Mouse (Mus musculus) 416B (cell line): ENCODE results near the gene Scgb1b3.

Source experiments
- DNase-seq: peaks from one replicate; pipeline ENCODE4 v3.0.0; 2011; ENCODE audit warnings: low read depth

Gene Scgb1b3

GRCm38 (mm10) chr7:31375292-31375691, at the start of gene Scgb1b3:
Gene Scgb1b3, plus strand, starts transcription at chr7:31375592.
- DNase-seq = no peak

GRCm38 (mm10) chr7:31362022-31362560, 13.3 kb upstream of the Scgb1b3 start, which contains the start of gene Scgb2b3:
Gene Scgb2b3, minus strand, starts transcription at chr7:31362072.
- DNase-seq = no peak
